Comparison of ENCODE assay signal across 16 mouse cellular contexts in the genomic region with DNA sequence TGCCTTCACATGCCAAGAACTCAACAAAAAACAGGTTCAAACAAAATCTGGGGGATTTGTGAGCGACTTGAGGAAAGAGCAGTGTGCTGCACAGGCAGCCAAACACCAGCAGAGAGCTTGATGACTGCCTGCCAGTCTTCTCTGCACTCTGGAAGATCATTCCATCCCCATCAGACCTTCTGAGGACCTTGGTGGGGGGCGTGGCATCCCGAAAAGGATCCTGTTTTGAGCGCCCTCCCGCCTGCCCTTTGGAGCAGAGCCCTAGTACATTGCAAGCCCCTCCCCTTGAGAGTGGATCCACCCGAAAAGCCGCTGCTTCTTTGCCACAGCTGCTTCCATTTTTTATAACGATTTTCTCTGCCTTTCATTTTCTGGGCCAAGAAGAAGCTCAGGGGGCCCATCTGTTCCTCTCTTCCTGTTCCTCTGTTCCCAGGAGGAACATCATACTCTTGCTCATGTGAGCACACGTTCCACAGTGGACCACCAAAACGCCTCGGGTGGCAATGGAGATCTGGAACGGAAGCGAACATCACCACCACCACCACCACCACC. TPM values are rescaled to one million over a fixed set of nuclear protein-coding genes. Genes with fewer than 3 reads are reported as not detected.
A peak's percentile ranks its signal among the peaks of the same experiment; 100 is the strongest.
DNase-seq lines count a peak whose midpoint lies in the region; ATAC-seq and TF ChIP-seq lines count a peak whose summit lies in the region.
"Had no signal": no experiment of that assay in that cellular context is flagged by ENCODE, and none has a peak within 500 bp of the region (broad histone marks: within the 10 kb centered on the region; RNA-seq: fewer than 3 reads in every experiment).

No protein-coding gene starts in this region.

- H3K27ac ChIP-seq in lung, embryonic 14.5 days (ENCODE audit: low read depth): no peak overlapping the region
- peak overlapping the region; percentile 41; the same call in 1 of the 2 replicates for H3K27ac ChIP-seq in neural tube, embryonic 15.5 days (replicated peaks)
- H3K27ac ChIP-seq: midbrain, embryonic 12.5 days had no signal

- H3K36me3 ChIP-seq in lung, embryonic 14.5 days (ENCODE audit: insufficient read depth): no peaks in the 10 kb centered on the region
- no peaks in the 10 kb centered on the region for H3K36me3 ChIP-seq in neural tube, embryonic 15.5 days
- H3K36me3 ChIP-seq: midbrain, embryonic 12.5 days had no signal

- H3K4me1 ChIP-seq in lung, embryonic 14.5 days (ENCODE audit: insufficient read depth): no peaks in the 10 kb centered on the region
- H3K4me1 ChIP-seq in lung, adult 2 months (ENCODE audit: control insufficient read depth, insufficient read depth, low read length): no peaks in the 10 kb centered on the region
- peaks cover 11% of the 10 kb centered on the region for H3K4me1 ChIP-seq in neural tube, embryonic 15.5 days

- no peak overlapping the region for H3K9ac ChIP-seq in lung, embryonic 14.5 days
- H3K9ac ChIP-seq in neural tube, embryonic 15.5 days (replicated peaks): no peak overlapping the region
- H3K9ac ChIP-seq: midbrain, embryonic 12.5 days had no signal

- DNase-seq in heart, adult 18-20 months: peak; percentile 9 to 18
- DNase-seq in heart, adult 8-10 months (ENCODE audit: low spot score): no peak
- DNase-seq in lung, embryonic 14.5 days: peak; percentile 19
- DNase-seq in lung, adult 2 months: no peak
- peak; percentile 21 for DNase-seq in gastrocnemius, postnatal 10 days
- no peak for DNase-seq in frontal cortex, postnatal 14 days (ENCODE audit: low spot score in 2 of 2)
- no peak for DNase-seq in T-cell, adult 2 months (ENCODE audit: low spot score)
- DNase-seq: adrenal gland, postnatal 14 days; kidney, adult 9 months; right cerebral cortex, adult 18-20 months; thymus, postnatal 14 days had no signal

- no peak overlapping the region for H3K4me2 ChIP-seq in lung, embryonic 14.5 days
- H3K4me2 ChIP-seq in neural tube, embryonic 15.5 days: peak overlapping the region; percentile 19
- H3K4me2 ChIP-seq: liver, embryonic 11.5 days; midbrain, embryonic 12.5 days had no signal

- no peak for TF ChIP-seq CTCF in lung, embryonic 14.5 days (IDR thresholded peaks at IDR 0.05; ENCODE audit: low read depth)
- TF ChIP-seq CTCF in lung, adult 2 months (IDR thresholded peaks at IDR 0.05; ENCODE audit: insufficient read depth, low read length): no peak

- 51% methylated on average over 13 of the region's 13 CpGs for WGBS in lung, embryonic 14.5 days
- 61% methylated on average over 13 of the region's 13 CpGs for WGBS in lung, adult 2 months
- 49% methylated on average over 13 of the region's 13 CpGs for WGBS in neural tube, embryonic 15.5 days

- H3K4me3 ChIP-seq in lung, embryonic 14.5 days (ENCODE audit: low read depth, low read length): no peak overlapping the region
- no peak overlapping the region for H3K4me3 ChIP-seq in lung, adult 2 months (replicated peaks; ENCODE audit: extremely low read depth, low read depth, low read length)
- H3K4me3 ChIP-seq in neural tube, embryonic 15.5 days (replicated peaks): no peak overlapping the region
- H3K4me3 ChIP-seq: midbrain, embryonic 12.5 days had no signal

- ATAC-seq in lung, embryonic 14.5 days (ENCODE audit: insufficient read depth): no peak
- no peak for ATAC-seq in neural tube, embryonic 15.5 days (ENCODE audit: low FRiP score)
- ATAC-seq: forebrain, embryonic 14.5 days had no signal

- no peak for TF ChIP-seq POLR2A in lung, adult 2 months (IDR thresholded peaks at IDR 0.05; ENCODE audit: borderline replicate concordance, extremely low read depth, low read depth, low read length)

- H3K9me3 ChIP-seq in lung, embryonic 14.5 days (ENCODE audit: low read depth, low read length): no peaks in the 10 kb centered on the region
- no peaks in the 10 kb centered on the region for H3K9me3 ChIP-seq in neural tube, embryonic 15.5 days (replicated peaks)
- H3K9me3 ChIP-seq: midbrain, embryonic 12.5 days had no signal

- H3K27me3 ChIP-seq in lung, embryonic 14.5 days (ENCODE audit: insufficient read depth, low read length): no peaks in the 10 kb centered on the region
- H3K27me3 ChIP-seq in neural tube, embryonic 15.5 days (replicated peaks): no peaks in the 10 kb centered on the region

RNA-seq across cellular contexts. Expression of a gene that starts 16.9 kb away (rescaled TPM):
- 1 to 10 TPM; 1.0 to 1.2 TPM for total RNA-seq in heart, adult 18-20 months (2021)
- 1 to 10 TPM; 1.2 to 2.2 (median 1.6) TPM for total RNA-seq in heart, adult 8-10 months (2022)
- 75.7 and 81.6 TPM in 2 replicates for polyA plus RNA-seq in lung, embryonic 14.5 days (2014; fragmentation: Nextera tagmentation; extraction: Ambion mirVana)
- 0.96 and 1.3 TPM in 2 replicates for polyA plus RNA-seq in lung, adult 2 months (2012; rRNA removed)
- total RNA-seq in gastrocnemius, postnatal 10 days (2021): 1 to 10 TPM; 2.1 to 2.7 TPM
- 35.1 and 38.8 TPM in 2 replicates for polyA plus RNA-seq in neural tube, embryonic 15.5 days (2015; fragmentation: Nextera tagmentation; extraction: Ambion mirVana)
- total RNA-seq: hematopoietic stem cell, adult 5-6 weeks had no signal

Comparison
In these comparisons a context has a peak if more than half of its experiments do, and no peak if none do; other contexts are left out.
1. DNase-seq: peak in heart, adult 18-20 months (2 of 2), lung, embryonic 14.5 days (single experiment) and gastrocnemius, postnatal 10 days (single experiment); none in heart, adult 8-10 months (single experiment), lung, adult 2 months (single experiment), frontal cortex, postnatal 14 days (0 of 2) and T-cell, adult 2 months (single experiment).